Mouse (Mus musculus) stomach, adult 2 months (tissue): ENCODE measurements around the gene Pinlyp. TPM values are rescaled to one million over a fixed set of nuclear protein-coding genes. Genes with fewer than 3 reads are reported as not detected.

Experiments used
- polyA plus RNA-seq: library from polyadenylated mRNA; depleted of rRNA; stranded (reverse); fragments of >200 nt; gene quantifications from 2 replicates; pipeline ENCODE4 v1.2.3, GENCODE M21; 2012; rRNA removed

Pinlyp gene
- polyA plus RNA-seq, result 37.2 and 46.2 TPM in 2 replicates

DNA sequence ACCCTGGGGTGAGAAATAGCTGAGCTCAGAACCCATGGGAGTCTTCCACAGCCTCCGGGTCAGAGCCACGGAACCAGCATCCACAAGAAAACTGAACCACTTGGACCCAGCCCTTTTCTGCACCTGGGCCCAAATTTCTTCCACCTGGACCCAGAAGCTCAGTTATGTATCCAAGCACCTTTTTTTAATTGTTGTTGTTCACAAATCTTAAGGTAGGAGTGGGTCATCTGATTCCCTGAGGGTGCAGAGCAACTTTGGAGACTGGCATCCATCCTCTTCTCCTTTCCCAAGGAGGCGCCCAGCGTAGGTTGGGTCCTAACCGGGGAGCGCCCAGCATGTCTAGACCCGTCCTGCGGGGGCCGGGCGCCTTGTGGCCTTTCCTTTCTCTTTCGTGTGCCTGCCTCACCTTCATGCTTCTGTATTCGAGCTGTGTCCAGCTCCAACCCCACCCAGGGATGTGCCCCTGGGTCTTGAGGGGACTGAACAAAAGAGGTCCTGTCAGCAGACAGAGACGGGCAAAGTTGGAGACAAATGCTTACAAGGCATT is at the start of gene Pinlyp, which contains the start of gene Xrcc1:
Pinlyp (minus strand) TSS at position 51 of the 547 bp plus-strand sequence.
Xrcc1 (plus strand) TSS at position 222 of the 547 bp plus-strand sequence.

DNA sequence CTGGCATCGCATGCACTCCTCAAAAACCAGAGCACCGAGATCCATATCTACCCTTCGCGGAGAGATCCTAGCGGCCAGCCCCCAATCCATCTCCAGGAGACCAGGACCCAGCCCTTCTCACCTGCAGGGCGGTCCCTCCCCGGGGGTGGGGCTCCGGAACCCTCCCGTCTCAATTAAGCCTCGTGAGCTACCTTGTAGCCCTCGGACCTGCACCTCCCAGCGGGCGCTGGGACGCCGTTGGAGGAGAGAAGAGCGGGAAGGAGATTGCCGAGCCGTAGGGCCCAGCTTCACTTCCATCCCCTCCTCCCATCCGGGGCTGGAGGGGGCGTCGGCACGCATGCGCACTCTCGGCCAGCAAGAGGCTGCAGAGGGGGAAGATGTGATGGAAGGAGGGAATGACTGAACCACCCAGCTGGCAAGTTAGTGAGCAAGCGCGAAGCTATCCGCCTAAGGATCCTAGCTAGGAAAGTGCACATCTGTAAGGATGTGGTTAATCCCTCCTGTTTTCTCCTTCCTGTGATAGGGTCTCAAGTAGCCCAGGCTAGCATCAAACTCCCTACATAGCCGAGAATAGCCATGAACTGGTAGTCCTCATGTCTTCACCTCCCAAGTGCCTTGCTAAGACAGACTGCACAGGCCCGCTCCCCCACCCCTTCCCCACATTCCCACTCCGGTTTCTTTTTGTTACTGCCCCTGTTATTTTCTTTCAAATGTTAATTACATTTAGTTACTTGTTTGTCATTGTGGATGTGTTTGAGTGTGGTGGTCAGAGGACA is 41.6 kb upstream of the Pinlyp start, which contains the start of the genes Ethe1 and Zfp575:
Ethe1 (plus strand) TSS at position 214 of the 776 bp plus-strand sequence.
Zfp575 (minus strand) TSS at position 312 of the 776 bp plus-strand sequence.

DNA sequence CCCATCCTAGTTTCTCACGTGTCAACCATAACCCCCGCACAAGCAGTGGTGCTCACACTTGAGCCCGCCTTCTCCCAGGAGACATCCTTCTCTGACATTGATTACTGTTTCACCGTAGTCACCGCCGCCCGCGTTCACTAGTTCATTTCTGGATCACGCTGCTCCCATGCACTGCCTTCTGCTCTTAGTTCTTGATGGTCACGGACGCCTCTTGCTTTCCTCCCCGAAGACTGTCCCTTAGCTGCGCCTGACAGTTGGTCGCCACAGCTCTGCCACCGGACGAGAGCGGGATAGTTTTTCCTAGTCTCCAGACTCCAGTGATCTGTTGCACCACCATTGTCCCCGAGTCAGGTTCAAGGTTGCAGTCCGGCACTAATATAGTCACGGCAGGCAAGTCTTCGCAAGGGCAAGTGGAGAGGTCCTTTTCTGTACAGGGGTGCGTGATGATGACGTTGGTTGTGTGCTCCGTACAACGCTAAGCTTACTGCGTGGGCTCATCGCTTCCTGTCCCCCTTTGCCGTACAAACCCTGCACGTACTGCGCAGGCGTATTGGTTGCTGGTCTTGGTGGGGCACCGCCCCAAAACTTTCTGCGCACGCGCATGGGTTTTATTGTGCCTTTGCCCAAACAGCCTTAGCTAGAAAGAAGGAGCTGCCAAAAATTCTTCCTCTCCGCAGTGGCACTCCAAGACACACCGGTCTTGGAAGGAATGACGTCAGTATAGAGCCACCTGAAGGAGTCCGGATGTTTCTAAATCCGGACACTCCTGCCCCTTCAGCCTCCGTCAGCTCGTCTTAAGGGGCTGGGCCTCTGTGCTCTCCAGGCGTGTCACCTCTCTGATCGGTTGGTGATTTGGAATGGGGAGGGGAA is 15.6 kb downstream of the Pinlyp start, which contains the start of gene Irgq:
Irgq (plus strand) TSS at position 628 of the 870 bp plus-strand sequence.

DNA sequence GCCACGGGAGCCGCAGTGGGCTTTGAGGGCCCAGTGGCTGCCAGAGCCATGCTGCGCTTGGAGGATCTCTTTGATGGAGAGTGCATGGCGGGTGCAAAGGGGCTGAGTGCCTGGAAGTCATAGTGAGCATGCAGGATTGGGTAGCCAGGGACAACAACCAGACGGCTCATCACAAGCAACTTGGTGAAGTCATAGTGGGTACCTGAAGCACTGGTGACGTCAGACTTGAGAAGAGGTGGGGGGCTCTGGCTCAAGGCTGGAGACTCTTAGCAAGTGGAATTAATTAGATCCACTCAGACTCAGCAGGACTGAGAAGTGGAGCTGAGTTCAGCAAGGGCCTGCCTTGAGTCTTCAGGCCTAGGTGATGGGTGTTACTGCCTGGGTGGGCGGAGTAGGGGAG is 33.6 kb downstream of the Pinlyp start, which contains the start of gene AC161166.1:
AC161166.1 (minus strand) TSS at position 101 of the 400 bp plus-strand sequence.

DNA sequence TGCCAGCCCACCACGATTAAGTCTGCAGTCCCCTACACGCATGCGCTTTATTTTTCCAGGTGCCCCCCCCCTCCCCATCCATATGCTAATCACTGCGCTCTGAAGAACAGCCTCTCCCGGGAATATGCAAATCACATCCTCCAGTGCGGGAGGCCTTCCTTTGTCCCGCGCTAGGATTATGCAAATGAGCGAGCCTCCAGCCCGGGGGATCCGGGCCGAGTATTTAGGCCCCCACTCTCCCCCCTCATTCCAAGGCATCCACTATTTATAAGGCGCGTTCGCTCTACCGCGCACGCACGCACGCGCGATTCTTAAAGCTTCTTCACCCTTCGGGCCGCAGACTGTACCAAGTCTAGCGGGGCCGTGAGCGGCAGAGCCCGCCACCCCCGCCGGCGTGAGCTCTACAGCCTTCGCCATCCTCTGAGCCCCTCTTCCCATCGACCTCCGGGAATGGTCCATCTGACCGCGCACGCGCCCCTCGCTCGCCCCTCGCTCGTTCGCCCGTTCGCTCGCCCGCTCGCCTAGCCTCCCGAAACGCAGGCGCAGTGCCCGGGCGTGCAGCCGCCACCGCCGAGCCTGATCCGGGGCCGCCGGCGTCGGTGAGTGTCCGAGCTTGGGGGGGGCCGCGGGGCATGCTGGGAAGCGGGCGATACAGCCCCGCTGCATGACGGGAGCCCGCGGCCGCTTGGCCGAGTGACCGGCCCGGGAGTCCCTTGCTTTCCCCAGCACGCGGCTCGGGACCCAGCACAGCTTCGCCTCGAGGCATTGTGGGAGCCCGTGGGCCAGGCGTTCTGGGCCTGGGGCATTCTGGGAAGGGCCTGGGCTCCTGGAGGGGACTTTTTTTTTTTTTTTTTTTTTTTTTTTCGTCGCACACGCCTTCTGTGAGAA is 38.8 kb downstream of the Pinlyp start, which contains the start of gene Zfp428:
Zfp428 (plus strand) TSS at position 169 of the 888 bp plus-strand sequence.

Other genes starting within 250 kb of the Pinlyp start
- gene Zfp61, start 244.9 kb downstream of the Pinlyp start, polyA plus RNA-seq, result 0.96 and 1.8 TPM in 2 replicates
- 2.3 and 2.8 TPM in 2 replicates for gene Zfp94, start 229.5 kb downstream of the Pinlyp start, polyA plus RNA-seq
- 0.26 and 0.63 TPM in 2 replicates for gene Tescl, start 212.2 kb downstream of the Pinlyp start, polyA plus RNA-seq
- 43.9 and 102 TPM in 2 replicates for gene Lypd5, start 196.9 kb downstream of the Pinlyp start, polyA plus RNA-seq
- gene Kcnn4, start 175.9 kb downstream of the Pinlyp start, polyA plus RNA-seq, result 39.3 and 74.6 TPM in 2 replicates
- gene Smg9, start 146.5 kb downstream of the Pinlyp start, polyA plus RNA-seq, result 32.6 and 35.9 TPM in 2 replicates
- 0.03 and 0.04 TPM in 2 replicates for gene Irgc1, start 93.8 kb downstream of the Pinlyp start, polyA plus RNA-seq
- 16.9 and 29.3 TPM in 2 replicates for gene Plaur, start 83.6 kb downstream of the Pinlyp start, polyA plus RNA-seq
- 8.2 and 13.7 TPM in 2 replicates for gene Cadm4, start 64.1 kb downstream of the Pinlyp start, polyA plus RNA-seq
- gene Zfp428, start 39.1 kb downstream of the Pinlyp start, polyA plus RNA-seq, result 14.6 and 33.0 TPM in 2 replicates
- gene AC161166.1, start 33.7 kb downstream of the Pinlyp start, polyA plus RNA-seq, result not detected in 2 replicates
- 8.1 and 9.0 TPM in 2 replicates for gene Irgq, start 15.4 kb downstream of the Pinlyp start, polyA plus RNA-seq
- gene Xrcc1, start 171 bp upstream of the Pinlyp start, polyA plus RNA-seq, result 16.4 and 20.3 TPM in 2 replicates
- 167 and 181 TPM in 2 replicates for gene Ethe1, start 41.4 kb upstream of the Pinlyp start, polyA plus RNA-seq
- gene Zfp575, start 41.5 kb upstream of the Pinlyp start, polyA plus RNA-seq, result 1.9 and 3.4 TPM in 2 replicates
- 5.6 and 8.8 TPM in 2 replicates for gene Phldb3, start 64.6 kb upstream of the Pinlyp start, polyA plus RNA-seq
- gene Lypd3, start 90.4 kb upstream of the Pinlyp start, polyA plus RNA-seq, result 168 and 173 TPM in 2 replicates
- gene Tex101, start 130.6 kb upstream of the Pinlyp start, polyA plus RNA-seq, result not detected in 2 replicates
- not detected in 2 replicates for gene BC049730, start 163.1 kb upstream of the Pinlyp start, polyA plus RNA-seq
- not detected in 2 replicates for gene Gm4763, start 180.8 kb upstream of the Pinlyp start, polyA plus RNA-seq
- gene Cd177, start 214.2 kb upstream of the Pinlyp start, polyA plus RNA-seq, result 2.9 and 3.4 TPM in 2 replicates
- 3.0 and 3.4 TPM in 2 replicates for gene Ceacam10, start 231.1 kb upstream of the Pinlyp start, polyA plus RNA-seq